Mouse (Mus musculus): Measurements from ENCODE around the gene Pes1. TPM values are rescaled to one million over a fixed set of nuclear protein-coding genes. Genes with fewer than 3 reads are reported as not detected.

The Pes1 gene
- polyA plus RNA-seq, 1 experiment from 2014 or later, result 81.9 TPM

DNA sequence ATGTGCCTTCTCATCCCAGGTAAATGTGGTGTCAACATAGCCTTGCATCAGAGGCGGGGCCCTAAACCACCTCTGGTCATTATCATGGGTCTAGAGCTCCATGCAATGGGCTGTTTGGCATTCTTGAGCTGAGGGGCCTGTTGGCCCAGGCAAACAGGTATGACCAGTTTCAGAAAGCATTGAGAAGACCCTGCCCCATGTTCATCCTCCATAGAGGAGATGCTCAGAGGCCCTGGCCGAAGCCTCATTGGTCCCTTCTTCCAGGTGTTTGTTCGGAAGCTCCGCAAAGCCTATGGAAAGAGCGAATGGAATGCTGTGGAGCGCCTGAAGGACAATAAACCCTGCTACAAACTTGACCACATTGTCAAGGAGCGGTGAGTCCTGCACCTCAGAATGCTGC, 6.6 kb downstream of the Pes1 start:
- Histone ChIP-seq H3K27ac (replicated peaks; ENCODE audit: low read depth, low read length) (no peak overlapping the region), H3K4me1 (ENCODE audit: control insufficient read depth, insufficient read depth, low read length) (no peaks in the 10 kb centered on the region), H3K9me3 (ENCODE audit: control insufficient read depth, low read length) (no peaks in the 10 kb centered on the region), H3K4me2 (ENCODE audit: low read depth, severe bottlenecking) (no peak overlapping the region), H3K27me3 (ENCODE audit: control insufficient read depth, insufficient read depth, low read length) (no peaks in the 10 kb centered on the region), H3K9ac (ENCODE audit: low read length) (no peak overlapping the region), H3K4me3 (ENCODE audit: low read depth, low read length) (no peak overlapping the region), H3K36me3 (ENCODE audit: control insufficient read depth, insufficient read depth, low read length) (peaks cover 25% of the 10 kb centered on the region)
- 95% methylated on average over 7 of the region's 7 CpGs for WGBS
- DNase-seq (ENCODE audit: low spot score) (no peak), ATAC-seq (ENCODE audit: insufficient number of reproducible peaks, low FRiP score, low TSS enrichment, low read depth) (no peak)

DNA sequence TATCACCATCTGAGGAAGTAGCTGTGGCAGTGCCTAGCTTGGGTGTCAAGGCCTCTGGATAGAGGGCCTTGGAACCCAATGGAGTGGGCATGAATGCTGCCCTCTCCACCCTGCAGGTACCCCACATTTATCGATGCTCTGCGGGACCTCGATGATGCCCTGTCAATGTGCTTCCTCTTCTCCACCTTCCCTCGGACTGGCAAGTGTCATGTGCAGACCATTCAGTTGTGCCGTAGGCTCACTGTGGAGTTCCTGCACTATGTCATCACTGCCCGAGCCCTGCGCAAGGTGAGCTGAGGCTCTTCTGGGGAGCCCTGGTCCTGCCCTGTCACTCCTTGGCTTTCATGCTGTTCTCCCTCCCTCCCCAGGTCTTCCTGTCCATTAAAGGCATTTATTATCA, 9.3 kb downstream of the Pes1 start:
- WGBS, result 95% methylated on average over 7 of the region's 7 CpGs
- no peak for ATAC-seq (ENCODE audit: insufficient number of reproducible peaks, low FRiP score, low TSS enrichment, low read depth)
- peaks cover 38% of the 10 kb centered on the region for H3K36me3 ChIP-seq (ENCODE audit: control insufficient read depth, insufficient read depth, low read length)

DNA sequence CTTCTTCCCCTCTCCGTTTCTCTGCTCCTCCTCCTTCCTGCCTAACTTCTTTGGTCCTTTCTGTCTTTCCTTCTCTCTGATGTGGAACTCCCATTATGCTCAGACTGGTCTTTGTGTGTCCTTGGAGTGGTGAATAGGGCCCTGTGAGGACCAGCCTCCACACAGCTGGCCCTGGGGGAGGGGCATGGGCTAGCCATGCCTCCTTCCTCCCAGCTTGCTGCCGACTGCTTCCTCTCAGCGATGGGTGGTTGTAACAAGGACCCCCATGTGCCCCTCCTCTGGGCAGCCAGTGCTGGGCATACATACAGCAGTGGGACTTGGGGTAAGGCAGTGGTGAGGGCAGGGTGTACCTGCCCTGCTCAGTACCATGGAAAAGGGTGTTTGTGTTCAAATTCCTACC, 10.5 kb downstream of the Pes1 start:
- Histone ChIP-seq H3K4me1 (ENCODE audit: control insufficient read depth, insufficient read depth, low read length) (no peaks in the 10 kb centered on the region), H3K4me2 (ENCODE audit: low read depth, severe bottlenecking) (no peak overlapping the region), H3K27ac (replicated peaks; ENCODE audit: low read depth, low read length) (no peak overlapping the region), H3K9me3 (ENCODE audit: control insufficient read depth, low read length) (no peaks in the 10 kb centered on the region), H3K27me3 (ENCODE audit: control insufficient read depth, insufficient read depth, low read length) (no peaks in the 10 kb centered on the region), H3K36me3 (ENCODE audit: control insufficient read depth, insufficient read depth, low read length) (peaks cover 41% of the 10 kb centered on the region), H3K9ac (ENCODE audit: low read length) (no peak overlapping the region), H3K4me3 (ENCODE audit: low read depth, low read length) (no peak overlapping the region)
- 98% methylated on average over 3 of the region's 3 CpGs for WGBS
- ATAC-seq (ENCODE audit: insufficient number of reproducible peaks, low FRiP score, low TSS enrichment, low read depth) (no peak), DNase-seq (ENCODE audit: low spot score) (no peak)

More for the DNA sequence above, 9.3 kb downstream of the Pes1 start:
- no peaks in the 10 kb centered on the region for H3K9me3 ChIP-seq (ENCODE audit: control insufficient read depth, low read length)
- no peaks in the 10 kb centered on the region for H3K4me1 ChIP-seq (ENCODE audit: control insufficient read depth, insufficient read depth, low read length)
- H3K9ac ChIP-seq (ENCODE audit: low read length), result no peak overlapping the region
- no peak overlapping the region for H3K4me2 ChIP-seq (ENCODE audit: low read depth, severe bottlenecking)
- H3K27ac ChIP-seq (replicated peaks; ENCODE audit: low read depth, low read length), result no peak overlapping the region
- no peaks in the 10 kb centered on the region for H3K27me3 ChIP-seq (ENCODE audit: control insufficient read depth, insufficient read depth, low read length)
- DNase-seq (ENCODE audit: low spot score), result no peak
- no peak overlapping the region for H3K4me3 ChIP-seq (ENCODE audit: low read depth, low read length)

DNA sequence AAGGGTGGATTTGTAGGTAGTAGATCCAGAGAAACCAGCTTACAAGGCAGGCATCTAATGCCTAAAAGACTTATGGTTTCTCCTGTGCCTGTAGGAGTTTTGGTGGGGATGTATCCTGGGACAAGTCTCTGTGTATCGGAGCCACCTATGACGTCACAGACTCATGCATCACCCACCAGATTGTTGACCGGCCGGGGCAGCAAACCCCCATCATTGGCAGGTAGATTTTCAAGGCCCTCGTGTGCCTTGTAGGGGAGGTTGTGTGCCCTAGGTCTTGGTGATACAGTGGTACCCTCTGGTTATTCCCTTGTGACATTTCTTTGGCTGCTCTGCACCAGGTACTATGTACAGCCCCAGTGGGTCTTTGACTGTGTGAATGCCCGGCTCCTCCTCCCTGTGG, 12.9 kb downstream of the Pes1 start, which contains the start of gene 4930556J24Rik:
TSS of gene 4930556J24Rik (minus strand) at position 101 of the 400 bp plus-strand sequence.
- peaks cover 29% of the 10 kb centered on the region for H3K36me3 ChIP-seq (ENCODE audit: control insufficient read depth, insufficient read depth, low read length)
- ATAC-seq (ENCODE audit: insufficient number of reproducible peaks, low FRiP score, low TSS enrichment, low read depth), result no peak

DNA sequence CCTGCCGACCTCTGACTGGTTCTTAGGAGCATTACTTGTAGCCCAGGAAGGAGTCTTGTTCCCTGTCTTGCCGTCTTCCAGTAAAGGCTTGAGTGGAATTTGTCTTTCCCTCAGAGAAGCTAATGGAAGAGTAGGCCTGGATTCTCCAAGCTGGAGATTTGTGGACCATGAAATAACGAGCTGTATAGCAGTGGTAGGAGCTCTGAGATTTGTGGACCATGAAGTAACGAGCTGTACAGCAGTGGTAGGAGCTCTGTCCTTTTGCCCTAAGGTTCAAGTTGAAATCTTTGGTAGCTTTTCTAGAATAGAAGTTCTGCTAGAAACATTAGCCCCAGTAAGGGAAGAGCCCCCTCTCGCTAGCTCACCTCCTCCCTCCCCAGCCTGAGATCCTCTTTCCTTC, 14.6 kb downstream of the Pes1 start:
- H3K36me3 ChIP-seq (ENCODE audit: control insufficient read depth, insufficient read depth, low read length), result peaks cover 26% of the 10 kb centered on the region
- 91% methylated on average over 5 of the region's 5 CpGs for WGBS
- DNase-seq (ENCODE audit: low spot score) (no peak), ATAC-seq (ENCODE audit: insufficient number of reproducible peaks, low FRiP score, low TSS enrichment, low read depth) (no peak)
- no peak overlapping the region for H3K4me3 ChIP-seq (ENCODE audit: low read depth, low read length)
- no peak overlapping the region for H3K27ac ChIP-seq (replicated peaks; ENCODE audit: low read depth, low read length)
- H3K9ac ChIP-seq (ENCODE audit: low read length), result no peak overlapping the region
- H3K4me1 ChIP-seq (ENCODE audit: control insufficient read depth, insufficient read depth, low read length), result no peaks in the 10 kb centered on the region
- no peak overlapping the region for H3K4me2 ChIP-seq (ENCODE audit: low read depth, severe bottlenecking)
- H3K9me3 ChIP-seq (ENCODE audit: control insufficient read depth, low read length), result no peaks in the 10 kb centered on the region
- H3K27me3 ChIP-seq (ENCODE audit: control insufficient read depth, insufficient read depth, low read length), result no peaks in the 10 kb centered on the region

More for the DNA sequence above, 12.9 kb downstream of the Pes1 start, which contains the start of gene 4930556J24Rik:
- DNase-seq (ENCODE audit: low spot score), result no peak
- no peak within 1 kb of the TSS for H3K9ac ChIP-seq (ENCODE audit: low read length)
- no peak within 1 kb of the TSS for H3K27ac ChIP-seq (replicated peaks; ENCODE audit: low read depth, low read length)
- H3K4me2 ChIP-seq (ENCODE audit: low read depth, severe bottlenecking), result no peak within 1 kb of the TSS
- 89% methylated on average over 6 of the region's 6 CpGs for WGBS
- H3K27me3 ChIP-seq (ENCODE audit: control insufficient read depth, insufficient read depth, low read length), result no peaks in the 10 kb centered on the region
- H3K9me3 ChIP-seq (ENCODE audit: control insufficient read depth, low read length), result no peaks in the 10 kb centered on the region
- no peaks in the 10 kb centered on the region for H3K4me1 ChIP-seq (ENCODE audit: control insufficient read depth, insufficient read depth, low read length)
- H3K4me3 ChIP-seq (ENCODE audit: low read depth, low read length), result no peak within 1 kb of the TSS

DNA sequence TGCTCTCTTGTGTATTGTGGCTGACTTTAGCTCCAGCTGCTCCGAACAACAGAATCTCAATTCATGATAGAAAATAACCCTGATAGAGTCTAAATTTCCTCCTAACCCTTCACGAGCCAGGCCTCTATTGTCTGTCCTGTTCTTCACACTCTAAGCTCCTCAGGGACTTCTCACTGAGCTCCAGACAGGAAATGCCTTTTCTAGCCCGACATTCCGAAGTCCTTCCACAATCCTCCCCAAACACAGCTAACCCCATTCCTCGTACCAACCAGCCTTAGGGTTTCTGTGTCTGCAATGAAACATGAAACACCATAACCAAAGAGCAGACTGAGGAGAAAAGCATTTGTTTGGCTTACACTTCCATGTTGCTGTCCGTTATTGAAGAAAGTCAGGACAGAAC, 17.8 kb downstream of the Pes1 start:
- Histone ChIP-seq H3K27ac (replicated peaks; ENCODE audit: low read depth, low read length) (no peak overlapping the region), H3K27me3 (ENCODE audit: control insufficient read depth, insufficient read depth, low read length) (no peaks in the 10 kb centered on the region), H3K36me3 (ENCODE audit: control insufficient read depth, insufficient read depth, low read length) (peaks cover 15% of the 10 kb centered on the region), H3K4me3 (ENCODE audit: low read depth, low read length) (no peak overlapping the region), H3K4me1 (ENCODE audit: control insufficient read depth, insufficient read depth, low read length) (0 out of 2 replicates have a peak, but pooled peaks cover 10% of the 10 kb centered on the region), H3K9ac (ENCODE audit: low read length) (no peak overlapping the region), H3K4me2 (ENCODE audit: low read depth, severe bottlenecking) (no peak overlapping the region), H3K9me3 (ENCODE audit: control insufficient read depth, low read length) (no peaks in the 10 kb centered on the region)
- 72% methylated on average over 6 of the region's 6 CpGs for WGBS
- ATAC-seq (ENCODE audit: insufficient number of reproducible peaks, low FRiP score, low TSS enrichment, low read depth), result no peak
- DNase-seq (ENCODE audit: low spot score), result no peak

DNA sequence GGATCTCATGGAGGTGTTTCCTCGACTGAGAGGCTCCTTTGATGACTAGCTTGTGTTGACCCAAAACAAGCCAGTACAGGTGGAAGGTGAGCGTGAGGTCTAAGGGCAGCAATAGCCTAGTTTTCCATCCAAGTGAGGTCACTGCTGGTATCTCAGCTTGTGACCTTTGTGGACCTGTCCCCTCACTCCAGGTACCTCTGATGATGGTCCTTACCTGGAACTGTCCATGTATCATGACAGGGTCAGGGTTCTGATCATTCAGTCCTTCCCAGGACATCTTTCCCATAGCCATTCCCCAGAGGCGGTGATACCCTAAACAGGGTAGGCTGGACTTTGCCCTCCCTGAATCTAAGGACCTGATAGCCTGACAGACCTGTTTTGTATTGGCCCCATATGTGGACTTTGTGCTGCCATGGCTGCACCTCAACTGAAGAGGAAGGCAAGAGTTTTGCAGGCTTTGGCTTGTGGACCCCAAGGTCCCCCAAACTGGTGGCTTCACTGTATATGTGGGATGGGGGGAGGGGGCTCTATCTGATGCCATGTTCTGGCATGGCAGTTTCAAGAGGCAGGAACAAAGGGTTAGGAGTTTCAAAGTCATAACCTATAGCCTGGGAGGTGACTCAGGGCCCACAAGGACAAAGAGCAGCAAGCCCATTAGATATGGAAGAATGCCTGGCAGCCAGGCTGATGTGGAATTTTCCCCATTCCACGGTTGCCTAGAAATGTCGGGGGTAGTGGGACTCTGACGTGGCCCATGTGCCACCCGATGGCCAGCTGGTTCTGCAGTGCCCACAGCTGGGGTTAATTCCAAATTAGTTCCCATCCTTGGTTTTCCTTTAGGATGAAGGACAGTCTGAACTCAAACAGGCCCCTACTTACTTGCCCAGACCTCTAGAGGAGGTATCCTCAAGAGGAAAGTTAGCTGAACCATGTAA, 18.8 kb downstream of the Pes1 start:
- 0 out of 2 replicates have a peak, but pooled peaks cover 10% of the 10 kb centered on the region for H3K4me1 ChIP-seq (ENCODE audit: control insufficient read depth, insufficient read depth, low read length)
- no peaks in the 10 kb centered on the region for H3K9me3 ChIP-seq (ENCODE audit: control insufficient read depth, low read length)
- peak overlapping the region; percentile 68; the same call in 1 of the 2 replicates for H3K4me2 ChIP-seq (ENCODE audit: low read depth, severe bottlenecking)
- H3K36me3 ChIP-seq (ENCODE audit: control insufficient read depth, insufficient read depth, low read length), result peaks cover 10% of the 10 kb centered on the region; the same call in 1 of the 2 replicates
- H3K4me3 ChIP-seq (ENCODE audit: low read depth, low read length), result no peak overlapping the region
- H3K27ac ChIP-seq (replicated peaks; ENCODE audit: low read depth, low read length), result no peak overlapping the region
- H3K27me3 ChIP-seq (ENCODE audit: control insufficient read depth, insufficient read depth, low read length), result no peaks in the 10 kb centered on the region
- 70% methylated on average over 7 of the region's 7 CpGs for WGBS
- no peak for ATAC-seq (ENCODE audit: insufficient number of reproducible peaks, low FRiP score, low TSS enrichment, low read depth)
- no peak overlapping the region for H3K9ac ChIP-seq (ENCODE audit: low read length)
- DNase-seq (ENCODE audit: low spot score), result no peak

DNA sequence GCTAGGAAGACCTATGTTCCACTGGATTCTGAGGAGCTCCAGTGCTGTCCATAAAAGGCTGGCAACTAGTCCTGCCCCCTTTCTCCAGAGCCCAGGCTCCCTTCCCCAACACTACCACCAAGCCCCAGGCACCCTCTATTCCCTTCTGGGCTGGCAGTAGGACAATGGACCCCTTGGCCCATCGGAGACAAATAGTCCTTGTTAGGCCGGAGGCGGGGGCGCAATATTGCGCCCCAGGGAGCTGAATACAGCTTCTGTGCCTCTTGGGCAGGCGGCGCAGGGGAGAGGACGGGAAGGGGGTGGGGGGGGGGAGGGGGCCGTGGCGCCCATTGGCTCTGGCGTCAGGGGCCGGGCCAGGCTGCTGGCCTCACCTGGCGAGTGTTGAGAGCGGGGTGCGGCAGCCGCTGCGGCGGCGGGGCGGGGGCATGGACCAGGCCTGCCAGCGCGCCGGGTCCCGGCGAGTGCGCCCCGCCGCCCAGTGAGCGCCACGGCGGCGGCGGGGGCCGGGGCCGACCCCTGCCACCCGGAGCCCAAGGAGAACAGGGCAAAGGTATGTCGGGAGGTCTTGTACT, 19.6 kb downstream of the Pes1 start, which contains the start of gene Gal3st1:
TSS of gene Gal3st1 (plus strand) at position 346 of the 572 bp plus-strand sequence.
- H3K27me3 ChIP-seq (ENCODE audit: control insufficient read depth, insufficient read depth, low read length), result no peaks in the 10 kb centered on the region
- H3K4me2 ChIP-seq (ENCODE audit: low read depth, severe bottlenecking), result peak within 1 kb of the TSS; percentile 68
- no peak within 1 kb of the TSS for H3K27ac ChIP-seq (replicated peaks; ENCODE audit: low read depth, low read length)
- DNase-seq (ENCODE audit: low spot score) (peak; percentile 52), ATAC-seq (ENCODE audit: insufficient number of reproducible peaks, low FRiP score, low TSS enrichment, low read depth) (peak; percentile 58)
- peaks cover 5% of the 10 kb centered on the region; the same call in 1 of the 2 replicates for H3K36me3 ChIP-seq (ENCODE audit: control insufficient read depth, insufficient read depth, low read length)
- H3K4me3 ChIP-seq (ENCODE audit: low read depth, low read length), result peak within 1 kb of the TSS; percentile 32
- H3K9ac ChIP-seq (ENCODE audit: low read length), result peak within 1 kb of the TSS; percentile 51; the same call in 1 of the 2 replicates
- WGBS, result 1% methylated on average over 35 of the region's 37 CpGs
- H3K9me3 ChIP-seq (ENCODE audit: control insufficient read depth, low read length), result no peaks in the 10 kb centered on the region
- 0 out of 2 replicates have a peak, but pooled peaks cover 10% of the 10 kb centered on the region for H3K4me1 ChIP-seq (ENCODE audit: control insufficient read depth, insufficient read depth, low read length)

Measured in limb, embryonic 11.5 days (tissue).